Mouse (Mus musculus): ENCODE data around the gene Cnnm4. TPM values are rescaled to one million over a fixed set of nuclear protein-coding genes. Genes with fewer than 3 reads are reported as not detected.

Gene Cnnm4
- polyA plus RNA-seq, 1 experiment from 2014 or later: 2.2 TPM

DNA sequence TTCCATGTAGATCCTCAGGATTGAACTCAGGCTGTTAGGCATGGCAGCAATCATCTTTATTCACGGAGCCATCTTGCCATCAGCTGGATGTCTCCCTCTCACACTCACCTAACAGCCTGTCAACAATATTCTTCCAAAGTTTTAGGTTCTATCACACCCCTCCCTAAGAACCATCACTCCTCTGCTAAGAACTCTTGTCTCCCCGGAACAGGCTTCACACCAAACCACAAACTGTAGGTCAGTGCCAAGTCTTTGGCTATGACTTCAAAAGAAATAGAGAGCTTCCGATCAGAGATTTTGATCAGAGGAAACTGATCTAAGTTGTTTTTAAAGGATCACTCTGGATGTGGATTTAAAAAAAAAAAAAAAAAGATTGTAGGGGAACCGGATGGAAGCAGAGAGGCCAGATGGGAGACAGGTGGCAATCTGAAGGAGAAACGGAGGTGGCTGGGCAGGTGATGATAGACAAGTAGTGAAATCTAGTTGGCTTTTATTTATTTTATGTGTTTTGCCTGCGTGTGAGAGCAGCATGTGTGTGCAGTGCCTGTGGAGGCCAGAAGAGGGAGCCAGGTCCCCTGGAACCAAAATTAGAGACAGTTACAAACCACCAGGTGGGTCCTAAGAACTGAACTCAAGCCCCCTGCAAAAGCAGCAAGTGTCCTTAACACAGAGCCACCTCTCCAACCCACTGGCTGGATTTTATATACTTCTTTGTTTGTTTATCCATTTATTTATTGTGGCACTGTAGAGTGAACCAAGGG is 17.2 kb upstream of the Cnnm4 start:
- Histone ChIP-seq H3K4me2 (ENCODE audit: low read depth, low read length) (no peak overlapping the region), H3K9ac (replicated peaks) (no peak overlapping the region), H3K4me1 (ENCODE audit: insufficient read depth) (0 out of 2 replicates have a peak, but pooled peaks cover 3% of the 10 kb centered on the region), H3K9me3 (ENCODE audit: low read length) (no peaks in the 10 kb centered on the region), H3K4me3 (ENCODE audit: low read depth, low read length) (no peak overlapping the region), H3K27me3 (ENCODE audit: insufficient read depth, low read length) (no peaks in the 10 kb centered on the region), H3K36me3 (replicated peaks; ENCODE audit: insufficient read depth, low read length) (no peaks in the 10 kb centered on the region), H3K27ac (ENCODE audit: low read depth) (no peak overlapping the region)
- DNase-seq (no peak), ATAC-seq (no peak)
- 75% methylated on average over 6 of the region's 6 CpGs for WGBS (ENCODE audit: insufficient replicate concordance)
- TF ChIP-seq EP300 (IDR thresholded peaks at IDR 0.05; ENCODE audit: low read depth) (no peak), CTCF (IDR thresholded peaks at IDR 0.05; ENCODE audit: low read depth) (peak; percentile 41)

GRCm38 (mm10) chr1:36457388-36458014 is 13.9 kb upstream of the Cnnm4 start:
- H3K27ac ChIP-seq (ENCODE audit: low read depth): no peak overlapping the region
- no peak overlapping the region for H3K9ac ChIP-seq (replicated peaks)
- TF ChIP-seq CTCF (IDR thresholded peaks at IDR 0.05; ENCODE audit: low read depth) (no peak), EP300 (IDR thresholded peaks at IDR 0.05; ENCODE audit: low read depth) (no peak)
- no peaks in the 10 kb centered on the region for H3K9me3 ChIP-seq (ENCODE audit: low read length)
- no peak overlapping the region for H3K4me2 ChIP-seq (ENCODE audit: low read depth, low read length)
- DNase-seq (no peak), ATAC-seq (no peak)
- H3K36me3 ChIP-seq (replicated peaks; ENCODE audit: insufficient read depth, low read length): no peaks in the 10 kb centered on the region
- H3K4me1 ChIP-seq (ENCODE audit: insufficient read depth): 0 out of 2 replicates have a peak, but pooled peaks cover 3% of the 10 kb centered on the region
- 23% methylated on average over 7 of the region's 7 CpGs for WGBS (ENCODE audit: insufficient replicate concordance)
- no peak overlapping the region for H3K4me3 ChIP-seq (ENCODE audit: low read depth, low read length)
- H3K27me3 ChIP-seq (ENCODE audit: insufficient read depth, low read length): no peaks in the 10 kb centered on the region

DNA sequence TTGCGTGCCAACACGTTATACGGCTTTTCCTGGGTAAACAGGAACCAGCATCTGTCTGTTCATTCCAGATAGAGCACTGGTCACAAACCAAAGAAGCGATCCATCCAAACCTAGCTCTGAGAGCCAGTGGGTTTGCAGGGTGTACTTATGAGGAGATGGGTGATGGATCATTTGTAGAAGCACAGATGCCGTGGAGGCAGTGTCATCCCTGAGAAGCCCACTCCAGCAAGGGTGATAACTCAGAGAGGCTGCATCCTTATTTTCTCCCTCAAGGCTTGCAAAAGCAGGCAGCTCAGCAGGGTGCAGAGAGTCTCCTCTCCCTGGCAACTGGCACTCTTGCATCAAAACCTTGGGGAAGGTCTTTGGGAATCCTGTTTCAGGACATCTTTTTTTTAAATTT is 13.3 kb upstream of the Cnnm4 start:
- Histone ChIP-seq H3K9me3 (ENCODE audit: low read length) (no peaks in the 10 kb centered on the region), H3K4me1 (ENCODE audit: insufficient read depth) (0 out of 2 replicates have a peak, but pooled peaks cover 3% of the 10 kb centered on the region)
- DNase-seq: no peak

DNA sequence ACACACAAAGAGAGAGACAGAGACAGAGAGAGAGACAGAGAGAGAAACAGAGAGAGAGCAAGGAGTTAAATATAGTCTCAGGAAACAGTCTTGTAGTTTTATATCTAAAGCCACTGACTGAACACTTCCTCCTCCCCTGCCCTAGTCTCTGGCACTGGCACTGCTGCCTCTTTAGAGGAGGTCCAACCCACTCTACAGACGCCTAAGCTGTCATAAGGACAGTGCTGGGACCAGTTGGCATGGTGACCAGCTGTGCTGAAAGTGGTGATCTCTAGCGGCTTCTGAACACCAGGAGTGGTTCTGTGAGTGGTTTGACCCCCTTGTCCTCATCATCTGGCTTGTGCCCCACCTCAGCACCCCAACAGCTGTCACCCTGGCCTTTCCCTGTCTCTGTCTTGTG is 9.6 kb upstream of the Cnnm4 start:
- 14% methylated on average over 2 of the region's 2 CpGs for WGBS (ENCODE audit: insufficient replicate concordance)
- no peaks in the 10 kb centered on the region for H3K36me3 ChIP-seq (replicated peaks; ENCODE audit: insufficient read depth, low read length)
- TF ChIP-seq CTCF (IDR thresholded peaks at IDR 0.05; ENCODE audit: low read depth) (no peak), EP300 (IDR thresholded peaks at IDR 0.05; ENCODE audit: low read depth) (no peak)
- 0 out of 2 replicates have a peak, but pooled peaks cover 10% of the 10 kb centered on the region for H3K4me1 ChIP-seq (ENCODE audit: insufficient read depth)
- no peaks in the 10 kb centered on the region for H3K27me3 ChIP-seq (ENCODE audit: insufficient read depth, low read length)
- ATAC-seq: no peak
- H3K9me3 ChIP-seq (ENCODE audit: low read length): no peaks in the 10 kb centered on the region
- H3K4me2 ChIP-seq (ENCODE audit: low read depth, low read length): no peak overlapping the region
- DNase-seq: no peak
- no peak overlapping the region for H3K4me3 ChIP-seq (ENCODE audit: low read depth, low read length)
- H3K9ac ChIP-seq (replicated peaks): no peak overlapping the region
- H3K27ac ChIP-seq (ENCODE audit: low read depth): no peak overlapping the region

More for the DNA sequence above, 13.3 kb upstream of the Cnnm4 start:
- no peak for TF ChIP-seq CTCF (IDR thresholded peaks at IDR 0.05; ENCODE audit: low read depth)
- no peak for TF ChIP-seq EP300 (IDR thresholded peaks at IDR 0.05; ENCODE audit: low read depth)
- Histone ChIP-seq H3K4me3 (ENCODE audit: low read depth, low read length) (no peak overlapping the region), H3K27me3 (ENCODE audit: insufficient read depth, low read length) (no peaks in the 10 kb centered on the region), H3K4me2 (ENCODE audit: low read depth, low read length) (no peak overlapping the region), H3K27ac (ENCODE audit: low read depth) (no peak overlapping the region), H3K9ac (replicated peaks) (no peak overlapping the region), H3K36me3 (replicated peaks; ENCODE audit: insufficient read depth, low read length) (no peaks in the 10 kb centered on the region)
- WGBS (ENCODE audit: insufficient replicate concordance): 44% methylated on average over 5 of the region's 5 CpGs
- ATAC-seq: no peak

GRCm38 (mm10) chr1:36465641-36466160 is 5.7 kb upstream of the Cnnm4 start:
- WGBS (ENCODE audit: insufficient replicate concordance): 56% methylated on average over 4 of the region's 4 CpGs
- H3K36me3 ChIP-seq (replicated peaks; ENCODE audit: insufficient read depth, low read length): no peaks in the 10 kb centered on the region
- H3K9me3 ChIP-seq (ENCODE audit: low read length): no peaks in the 10 kb centered on the region
- no peak overlapping the region for H3K27ac ChIP-seq (ENCODE audit: low read depth)
- H3K9ac ChIP-seq (replicated peaks): no peak overlapping the region
- H3K4me1 ChIP-seq (ENCODE audit: insufficient read depth): peaks cover 24% of the 10 kb centered on the region
- no peak for ATAC-seq
- no peak overlapping the region for H3K4me2 ChIP-seq (ENCODE audit: low read depth, low read length)
- no peak overlapping the region for H3K4me3 ChIP-seq (ENCODE audit: low read depth, low read length)
- TF ChIP-seq CTCF (IDR thresholded peaks at IDR 0.05; ENCODE audit: low read depth) (no peak), EP300 (IDR thresholded peaks at IDR 0.05; ENCODE audit: low read depth) (0 out of 2 replicates have a peak, but pooled peaks have one; percentile 26)
- no peak for DNase-seq
- H3K27me3 ChIP-seq (ENCODE audit: insufficient read depth, low read length): no peaks in the 10 kb centered on the region

GRCm38 (mm10) chr1:36467446-36467845 is 4.0 kb upstream of the Cnnm4 start:
- peaks cover 37% of the 10 kb centered on the region for H3K4me1 ChIP-seq (ENCODE audit: insufficient read depth)

More at GRCm38 (mm10) chr1:36467446-36467845, 4.0 kb upstream of the Cnnm4 start:
- Histone ChIP-seq H3K36me3 (replicated peaks; ENCODE audit: insufficient read depth, low read length) (no peaks in the 10 kb centered on the region), H3K9me3 (ENCODE audit: low read length) (no peaks in the 10 kb centered on the region), H3K27me3 (ENCODE audit: insufficient read depth, low read length) (peaks cover 5% of the 10 kb centered on the region; the same call in 1 of the 2 replicates), H3K9ac (replicated peaks) (no peak overlapping the region), H3K4me2 (ENCODE audit: low read depth, low read length) (no peak overlapping the region), H3K4me3 (ENCODE audit: low read depth, low read length) (no peak overlapping the region), H3K27ac (ENCODE audit: low read depth) (no peak overlapping the region)
- 61% methylated on average over 5 of the region's 5 CpGs for WGBS (ENCODE audit: insufficient replicate concordance)
- ATAC-seq (no peak), DNase-seq (peak; percentile 30)
- TF ChIP-seq EP300 (IDR thresholded peaks at IDR 0.05; ENCODE audit: low read depth): no peak
- TF ChIP-seq CTCF (IDR thresholded peaks at IDR 0.05; ENCODE audit: low read depth): no peak
